Mouse (Mus musculus) testis, adult 2 months (tissue): ENCODE measurements around the gene Wdr41. TPM values are rescaled to one million over a fixed set of nuclear protein-coding genes. Genes with fewer than 3 reads are reported as not detected.

Experiments
- H3K27ac ChIP-seq: fragments of 200-500 bp; 2 replicates; pipeline ENCODE4 v1.5.1; 2012; ENCODE audit warnings: low read depth, low read length; ENCODE audit not compliant: control insufficient read depth, insufficient read depth
- H3K27me3 ChIP-seq: fragments of 200-500 bp; 2 replicates; pipeline ENCODE4 v1.6.1; 2012; ENCODE audit warnings: mild to moderate bottlenecking, low read length, moderate library complexity; ENCODE audit not compliant: control insufficient read depth, insufficient read depth
- H3K36me3 ChIP-seq: fragments of 200-500 bp; 2 replicates; pipeline ENCODE4 v1.6.1; 2012; ENCODE audit warnings: mild to moderate bottlenecking, low read length; ENCODE audit not compliant: control insufficient read depth, insufficient read depth
- H3K4me1 ChIP-seq: fragments of 200-500 bp; 2 replicates; pipeline ENCODE4 v1.6.1; 2012; ENCODE audit warnings: low read length; ENCODE audit not compliant: control insufficient read depth, insufficient read depth
- H3K4me3 ChIP-seq: fragments of 200-500 bp; 2 replicates; pipeline ENCODE4 v1.5.1; 2012; ENCODE audit warnings: low read depth, mild to moderate bottlenecking, low read length, moderate library complexity, mixed read lengths; ENCODE audit not compliant: control insufficient read depth
- CTCF ChIP-seq: fragments of 200-500 bp; IDR thresholded peaks from 2 replicates; pipeline ENCODE4 v1.5.1; 2012; ENCODE audit warnings: low read depth, mild to moderate bottlenecking, inconsistent platforms, low read length, moderate library complexity; ENCODE audit not compliant: control insufficient read depth, insufficient read depth, insufficient replicate concordance
- POLR2A ChIP-seq: fragments of 200-500 bp; IDR thresholded peaks from 2 replicates; pipeline ENCODE4 v1.6.1; 2012; ENCODE audit warnings: low read depth, mild to moderate bottlenecking, inconsistent platforms, low read length, moderate library complexity; ENCODE audit not compliant: control insufficient read depth
- polyA plus RNA-seq: library from polyadenylated mRNA; depleted of rRNA; stranded (reverse); fragments of >200 nt; gene quantifications from 2 replicates; pipeline ENCODE4 v1.2.3, GENCODE M21; 2012; rRNA removed

Wdr41 gene
- polyA plus RNA-seq, 1 experiment: 10.2 TPM

GRCm38 (mm10) chr13:95056501-95057280 is 80.5 kb downstream of the Wdr41 start:
- H3K4me3 ChIP-seq: no peak overlapping the region
- no peak overlapping the region; the same call in 1 of the 2 replicates for H3K27ac ChIP-seq
- no peaks in the 10 kb centered on the region for H3K36me3 ChIP-seq
- TF ChIP-seq CTCF (no peak), POLR2A (no peak)
- no peaks in the 10 kb centered on the region for H3K4me1 ChIP-seq
- H3K27me3 ChIP-seq: no peaks in the 10 kb centered on the region

DNA sequence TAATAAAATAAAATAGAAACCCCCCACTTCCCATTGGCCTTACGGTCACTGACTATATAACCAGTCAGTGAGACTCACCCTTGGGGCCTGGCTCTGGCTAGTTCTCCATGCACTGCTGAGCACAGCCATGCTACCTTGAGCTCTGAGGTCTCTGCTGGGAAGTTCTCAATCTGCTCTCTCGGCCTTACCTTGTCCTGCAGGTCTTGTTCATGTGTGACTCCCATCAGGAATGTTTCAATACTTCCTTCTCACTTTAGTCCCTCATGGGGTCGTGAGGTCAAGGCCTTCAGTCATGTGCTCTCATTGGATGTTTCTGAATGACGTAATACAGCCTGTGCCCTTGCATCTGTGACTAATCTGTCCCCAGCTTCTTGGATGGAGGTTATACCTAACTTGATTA is 82.7 kb downstream of the Wdr41 start:
- no peaks in the 10 kb centered on the region for H3K36me3 ChIP-seq
- H3K4me1 ChIP-seq: no peaks in the 10 kb centered on the region
- TF ChIP-seq CTCF: no peak
- no peak for TF ChIP-seq POLR2A
- H3K27me3 ChIP-seq: no peaks in the 10 kb centered on the region
- no peak overlapping the region for H3K27ac ChIP-seq
- H3K4me3 ChIP-seq: no peak overlapping the region

GRCm38 (mm10) chr13:95063390-95064017 is 87.4 kb downstream of the Wdr41 start:
- no peaks in the 10 kb centered on the region for H3K4me1 ChIP-seq
- no peaks in the 10 kb centered on the region for H3K36me3 ChIP-seq
- no peak for TF ChIP-seq POLR2A
- no peak for TF ChIP-seq CTCF
- H3K4me3 ChIP-seq: no peak overlapping the region
- no peaks in the 10 kb centered on the region for H3K27me3 ChIP-seq
- H3K27ac ChIP-seq: no peak overlapping the region

DNA sequence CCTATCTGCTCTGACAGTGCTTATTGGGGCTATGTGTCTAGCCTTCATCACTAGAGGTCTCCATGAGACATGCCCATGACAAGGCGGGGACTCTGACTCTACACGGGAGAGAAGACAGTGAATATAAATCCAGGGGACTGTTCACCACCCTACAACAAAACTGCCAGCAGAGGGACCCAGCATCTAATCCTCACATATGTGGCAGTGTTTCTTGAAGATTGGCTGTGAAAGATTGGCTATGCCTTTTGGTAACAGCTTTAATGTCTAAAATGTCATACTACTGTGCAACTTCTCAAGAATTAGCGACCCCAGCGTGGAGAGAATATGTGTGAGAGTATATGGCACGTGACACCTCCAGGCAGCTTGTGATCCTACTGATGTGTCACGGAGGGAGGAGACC is 91.7 kb downstream of the Wdr41 start:
- no peak overlapping the region for H3K27ac ChIP-seq
- H3K27me3 ChIP-seq: no peaks in the 10 kb centered on the region
- no peaks in the 10 kb centered on the region for H3K4me1 ChIP-seq
- H3K4me3 ChIP-seq: no peak overlapping the region
- H3K36me3 ChIP-seq: no peaks in the 10 kb centered on the region
- TF ChIP-seq POLR2A (no peak), CTCF (no peak)

GRCm38 (mm10) chr13:95070268-95070667 is 94.1 kb downstream of the Wdr41 start:
- no peaks in the 10 kb centered on the region; the same call in 1 of the 2 replicates for H3K4me1 ChIP-seq
- H3K4me3 ChIP-seq: no peak overlapping the region
- H3K27me3 ChIP-seq: no peaks in the 10 kb centered on the region
- TF ChIP-seq POLR2A: no peak
- H3K27ac ChIP-seq: no peak overlapping the region
- no peaks in the 10 kb centered on the region for H3K36me3 ChIP-seq

Other genes with a start within 250 kb of the Wdr41 start
- gene Tbca, start 187.4 kb upstream of the Wdr41 start, polyA plus RNA-seq: 42.9 and 54.3 TPM in 2 replicates
- gene Otp, start 100.7 kb upstream of the Wdr41 start, polyA plus RNA-seq: not detected in 2 replicates